Mouse (Mus musculus): ENCODE data around the gene 4921517D22Rik. TPM values are rescaled to one million over a fixed set of nuclear protein-coding genes. Genes with fewer than 3 reads are reported as not detected.
A peak's percentile ranks its signal among the peaks of the same experiment; 100 is the strongest.

4921517D22Rik gene
- polyA plus RNA-seq, 1 experiment: not detected

DNA sequence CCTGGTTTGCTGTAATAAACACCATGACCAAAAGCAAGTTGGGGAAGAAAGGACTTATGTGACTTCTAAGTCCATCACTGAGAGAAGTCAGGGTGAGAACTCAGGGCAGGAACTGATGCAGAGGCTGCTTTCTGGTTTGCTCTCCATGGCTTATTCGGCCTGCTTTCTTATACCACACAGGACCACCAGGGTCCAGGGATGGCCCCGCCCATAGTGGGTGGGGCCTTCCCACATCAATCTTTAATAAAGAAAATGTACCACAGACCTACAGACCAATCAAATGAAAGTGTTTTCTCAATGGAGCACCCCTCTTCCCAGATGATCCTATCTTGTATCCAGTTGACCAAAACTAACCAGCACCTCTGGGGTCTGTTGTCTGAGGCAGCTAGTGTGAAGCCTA is 22.4 kb downstream of the 4921517D22Rik start:
- Histone ChIP-seq H3K27ac (ENCODE audit: insufficient read depth, low read depth, low read length) (no peak overlapping the region), H3K4me1 (ENCODE audit: control insufficient read depth, insufficient read depth, insufficient read length, low read length) (peaks cover 10% of the 10 kb centered on the region; the same call in 1 of the 2 replicates), H3K27me3 (ENCODE audit: control insufficient read depth, insufficient read depth, low read length) (no peaks in the 10 kb centered on the region), H3K36me3 (ENCODE audit: control insufficient read depth, insufficient read depth, low read length) (peaks cover under 1% of the 10 kb centered on the region), H3K4me3 (ENCODE audit: low read depth, low read length) (no peak overlapping the region)
- 77% methylated on average over 2 of the region's 2 CpGs for WGBS
- TF ChIP-seq POLR2A (IDR thresholded peaks at IDR 0.05; ENCODE audit: low read depth, low read length): no peak
- TF ChIP-seq CTCF (IDR thresholded peaks at IDR 0.05; ENCODE audit: extremely low read depth, insufficient read length, insufficient replicate concordance, low read depth, low read length): no peak

DNA sequence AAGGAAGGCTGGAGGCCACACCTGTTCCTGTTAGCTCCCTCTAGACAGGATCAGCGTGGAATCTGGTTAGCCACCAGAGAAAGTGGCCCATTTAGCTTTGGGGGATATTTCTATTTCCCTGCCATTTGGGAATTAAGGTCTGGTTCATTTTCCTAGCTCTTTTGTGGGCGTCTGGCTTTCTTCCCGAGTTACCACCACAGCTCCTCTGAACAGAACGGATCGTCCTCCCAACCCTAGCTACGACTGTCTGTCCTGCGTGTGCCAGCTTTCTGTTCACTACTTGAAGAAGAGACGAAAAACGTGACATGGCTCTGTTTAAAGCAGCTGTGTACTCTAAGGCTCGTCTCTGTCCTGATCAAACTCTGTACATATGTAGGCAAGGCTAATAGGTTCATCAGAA is 24.0 kb downstream of the 4921517D22Rik start:
- peak overlapping the region; percentile 98 for H3K27ac ChIP-seq (ENCODE audit: insufficient read depth, low read depth, low read length)
- WGBS: 92% methylated on average over 10 of the region's 10 CpGs
- peaks cover 6% of the 10 kb centered on the region for H3K36me3 ChIP-seq (ENCODE audit: control insufficient read depth, insufficient read depth, low read length)
- H3K27me3 ChIP-seq (ENCODE audit: control insufficient read depth, insufficient read depth, low read length): no peaks in the 10 kb centered on the region
- TF ChIP-seq CTCF (IDR thresholded peaks at IDR 0.05; ENCODE audit: extremely low read depth, insufficient read length, insufficient replicate concordance, low read depth, low read length) (no peak), POLR2A (IDR thresholded peaks at IDR 0.05; ENCODE audit: low read depth, low read length) (no peak)
- H3K4me3 ChIP-seq (ENCODE audit: low read depth, low read length): no peak overlapping the region
- peaks cover 13% of the 10 kb centered on the region; the same call in 1 of the 2 replicates for H3K4me1 ChIP-seq (ENCODE audit: control insufficient read depth, insufficient read depth, insufficient read length, low read length)

DNA sequence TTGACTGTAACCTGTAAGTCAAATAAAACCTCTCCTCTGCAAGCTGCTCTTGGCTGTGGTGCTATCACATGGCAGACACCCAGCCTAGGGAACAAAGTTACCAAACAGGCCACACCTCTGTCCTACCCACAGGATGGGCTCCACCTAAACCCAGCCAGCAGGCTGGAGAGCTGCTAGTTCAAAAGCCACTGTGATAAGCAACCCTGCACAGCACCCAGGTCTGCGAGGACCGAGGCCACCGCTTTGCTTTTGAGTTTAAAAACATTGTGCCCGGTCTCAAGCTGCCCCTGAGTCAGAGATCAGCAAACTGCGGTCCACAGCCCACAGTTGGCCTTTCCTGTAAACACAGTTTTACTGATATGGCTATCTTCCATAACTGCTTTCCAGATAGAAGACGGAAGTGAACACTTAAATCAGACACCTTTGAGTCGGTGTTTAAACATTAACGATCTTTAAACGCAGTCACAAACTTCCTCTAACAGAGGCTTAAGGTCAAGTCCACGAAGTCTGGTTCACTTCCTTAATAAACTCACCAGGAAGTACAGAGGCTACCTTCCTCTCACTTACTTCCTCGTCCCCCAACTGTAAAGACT is 25.3 kb downstream of the 4921517D22Rik start:
- Histone ChIP-seq H3K36me3 (ENCODE audit: control insufficient read depth, insufficient read depth, low read length) (peaks cover 19% of the 10 kb centered on the region), H3K4me1 (ENCODE audit: control insufficient read depth, insufficient read depth, insufficient read length, low read length) (peaks cover 10% of the 10 kb centered on the region; the same call in 1 of the 2 replicates), H3K4me3 (ENCODE audit: low read depth, low read length) (peak overlapping the region; percentile 49), H3K27me3 (ENCODE audit: control insufficient read depth, insufficient read depth, low read length) (no peaks in the 10 kb centered on the region), H3K27ac (ENCODE audit: insufficient read depth, low read depth, low read length) (peak overlapping the region; percentile 98)
- 5% methylated on average over 11 of the region's 11 CpGs for WGBS
- no peak for TF ChIP-seq CTCF (IDR thresholded peaks at IDR 0.05; ENCODE audit: extremely low read depth, insufficient read length, insufficient replicate concordance, low read depth, low read length)
- TF ChIP-seq POLR2A (IDR thresholded peaks at IDR 0.05; ENCODE audit: low read depth, low read length): 0 out of 2 replicates have a peak, but pooled peaks have one; percentile 54

DNA sequence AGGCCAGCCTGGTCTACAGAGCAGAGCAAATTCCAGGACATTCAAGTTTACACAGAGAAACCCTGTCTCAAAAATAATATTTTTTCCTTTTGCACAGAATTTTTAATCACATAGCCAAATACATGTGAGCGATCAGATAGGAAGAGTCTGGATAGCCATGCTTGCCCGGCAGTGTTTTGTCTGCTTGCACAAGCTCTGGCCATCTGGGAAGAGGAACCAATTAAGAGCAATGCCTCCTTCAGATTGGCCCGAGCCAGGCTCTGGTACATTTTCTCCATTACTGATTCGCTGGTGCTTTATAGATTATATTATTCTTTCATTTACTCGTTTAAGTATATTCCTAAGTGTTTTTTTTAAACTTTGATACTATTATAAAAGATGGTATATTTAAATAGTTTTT is 26.1 kb downstream of the 4921517D22Rik start:
- Histone ChIP-seq H3K4me1 (ENCODE audit: control insufficient read depth, insufficient read depth, insufficient read length, low read length) (peaks cover 10% of the 10 kb centered on the region; the same call in 1 of the 2 replicates), H3K4me3 (ENCODE audit: low read depth, low read length) (no peak overlapping the region), H3K27me3 (ENCODE audit: control insufficient read depth, insufficient read depth, low read length) (no peaks in the 10 kb centered on the region), H3K27ac (ENCODE audit: insufficient read depth, low read depth, low read length) (no peak overlapping the region), H3K36me3 (ENCODE audit: control insufficient read depth, insufficient read depth, low read length) (peaks cover 24% of the 10 kb centered on the region)
- TF ChIP-seq POLR2A (IDR thresholded peaks at IDR 0.05; ENCODE audit: low read depth, low read length) (no peak), CTCF (IDR thresholded peaks at IDR 0.05; ENCODE audit: extremely low read depth, insufficient read length, insufficient replicate concordance, low read depth, low read length) (no peak)
- WGBS: 40% methylated on average over 5 of the region's 5 CpGs

DNA sequence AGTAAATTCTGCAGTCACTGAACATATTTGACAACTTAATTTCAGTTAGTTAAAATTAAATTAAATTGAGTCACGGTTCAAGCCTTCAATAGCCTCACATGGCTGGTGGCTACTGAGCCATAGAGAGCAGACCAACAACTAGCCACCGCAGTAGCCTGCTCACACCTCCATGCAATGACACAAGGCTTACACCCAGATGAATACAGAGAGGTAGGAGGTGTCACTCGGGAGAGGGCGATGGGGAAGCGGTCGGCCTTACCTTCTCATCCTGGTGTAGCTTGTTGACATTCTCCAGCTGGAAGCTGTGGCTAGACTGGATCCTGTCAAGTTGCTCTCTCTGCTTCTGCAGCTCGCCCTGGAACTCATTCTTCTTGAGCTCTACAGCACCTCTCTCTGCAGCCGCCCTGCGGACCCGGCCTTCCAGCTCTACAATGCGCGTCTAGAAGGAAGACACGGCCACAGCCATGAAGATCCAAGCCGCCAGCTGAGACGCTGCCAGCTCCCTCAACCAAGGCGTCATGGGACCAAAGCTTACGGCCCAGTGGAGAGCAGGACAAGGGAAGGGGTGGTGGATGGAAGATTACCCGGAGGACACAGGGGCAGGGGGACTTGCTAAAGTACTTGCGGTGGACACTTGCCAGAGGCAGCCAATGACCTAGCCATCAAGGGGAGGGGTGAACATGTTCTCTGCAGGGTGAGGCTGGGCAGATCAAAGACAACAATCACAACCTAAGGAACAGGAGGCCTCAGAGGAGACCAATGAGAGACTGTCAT is 29.8 kb downstream of the 4921517D22Rik start:
- Histone ChIP-seq H3K27me3 (ENCODE audit: control insufficient read depth, insufficient read depth, low read length) (no peaks in the 10 kb centered on the region), H3K27ac (ENCODE audit: insufficient read depth, low read depth, low read length) (no peak overlapping the region), H3K4me3 (ENCODE audit: low read depth, low read length) (no peak overlapping the region), H3K4me1 (ENCODE audit: control insufficient read depth, insufficient read depth, insufficient read length, low read length) (peaks cover 11% of the 10 kb centered on the region; the same call in 1 of the 2 replicates), H3K36me3 (ENCODE audit: control insufficient read depth, insufficient read depth, low read length) (peaks cover 36% of the 10 kb centered on the region)
- 91% methylated on average over 19 of the region's 19 CpGs for WGBS
- TF ChIP-seq CTCF (IDR thresholded peaks at IDR 0.05; ENCODE audit: extremely low read depth, insufficient read length, insufficient replicate concordance, low read depth, low read length) (no peak), POLR2A (IDR thresholded peaks at IDR 0.05; ENCODE audit: low read depth, low read length) (no peak)

DNA sequence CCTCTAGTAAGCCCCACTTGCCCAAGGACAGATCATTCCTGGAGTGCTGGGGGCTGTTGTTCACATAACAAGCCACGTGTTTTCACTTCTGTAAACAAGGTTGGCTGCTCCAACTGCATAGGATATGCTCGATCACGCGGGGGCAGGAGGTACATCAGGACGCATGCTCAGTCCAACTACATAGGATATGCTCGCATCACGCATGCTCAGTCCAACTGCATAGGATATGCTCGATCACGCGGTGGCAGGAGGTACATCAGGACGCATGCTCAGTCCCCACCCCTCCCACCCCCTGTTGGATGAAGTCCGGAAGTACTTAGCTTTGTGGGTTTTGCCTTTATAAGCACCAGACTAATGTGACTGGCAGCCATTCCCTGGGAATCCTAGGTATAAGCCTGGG is 31.9 kb downstream of the 4921517D22Rik start:
- 86% methylated on average over 12 of the region's 12 CpGs for WGBS
- H3K4me3 ChIP-seq (ENCODE audit: low read depth, low read length): no peak overlapping the region
- peaks cover 17% of the 10 kb centered on the region; the same call in 1 of the 2 replicates for H3K4me1 ChIP-seq (ENCODE audit: control insufficient read depth, insufficient read depth, insufficient read length, low read length)
- peak overlapping the region; percentile 55 for H3K27ac ChIP-seq (ENCODE audit: insufficient read depth, low read depth, low read length)
- H3K27me3 ChIP-seq (ENCODE audit: control insufficient read depth, insufficient read depth, low read length): no peaks in the 10 kb centered on the region
- TF ChIP-seq POLR2A (IDR thresholded peaks at IDR 0.05; ENCODE audit: low read depth, low read length) (no peak), CTCF (IDR thresholded peaks at IDR 0.05; ENCODE audit: extremely low read depth, insufficient read length, insufficient replicate concordance, low read depth, low read length) (no peak)
- H3K36me3 ChIP-seq (ENCODE audit: control insufficient read depth, insufficient read depth, low read length): peaks cover 36% of the 10 kb centered on the region

DNA sequence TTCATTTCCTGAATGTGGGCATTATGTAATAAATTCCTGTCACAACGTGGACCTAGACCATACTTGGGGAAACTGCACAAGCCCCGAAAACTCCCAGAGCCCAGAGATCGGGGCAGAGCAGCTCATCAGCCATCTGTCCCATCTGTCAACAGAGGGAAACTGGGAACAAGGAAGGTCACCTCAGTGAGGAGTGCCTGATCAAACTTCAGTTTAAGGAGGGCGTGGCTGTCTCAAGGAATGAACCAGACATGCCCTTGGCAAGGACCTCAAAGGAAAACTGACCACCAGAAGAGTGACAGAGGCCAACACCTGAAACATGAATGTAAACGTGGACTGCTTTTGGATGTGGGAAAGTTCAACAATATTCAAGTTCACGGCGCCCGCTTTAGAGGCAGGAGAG is 32.5 kb downstream of the 4921517D22Rik start:
- peaks cover 20% of the 10 kb centered on the region; the same call in 1 of the 2 replicates for H3K4me1 ChIP-seq (ENCODE audit: control insufficient read depth, insufficient read depth, insufficient read length, low read length)
- 41% methylated on average over 8 of the region's 8 CpGs for WGBS
- TF ChIP-seq POLR2A (IDR thresholded peaks at IDR 0.05; ENCODE audit: low read depth, low read length) (no peak), CTCF (IDR thresholded peaks at IDR 0.05; ENCODE audit: extremely low read depth, insufficient read length, insufficient replicate concordance, low read depth, low read length) (no peak)
- peaks cover 34% of the 10 kb centered on the region for H3K36me3 ChIP-seq (ENCODE audit: control insufficient read depth, insufficient read depth, low read length)
- H3K27ac ChIP-seq (ENCODE audit: insufficient read depth, low read depth, low read length): peak overlapping the region; percentile 55
- H3K4me3 ChIP-seq (ENCODE audit: low read depth, low read length): no peak overlapping the region
- H3K27me3 ChIP-seq (ENCODE audit: control insufficient read depth, insufficient read depth, low read length): no peaks in the 10 kb centered on the region
